Mouse (Mus musculus) layer of hippocampus, adult 8-10 months (tissue): ENCODE results near the gene Tgfbr2. TPM values are rescaled to one million over a fixed set of nuclear protein-coding genes. Genes with fewer than 3 reads are reported as not detected.

Source experiments
- DNase-seq, 2 experiments: peaks; one replicate each; pipeline ENCODE4 v3.0.0; 2022; ENCODE audit warnings: low spot score in 2 of 2
- total RNA-seq, 4 experiments: library from RNA; stranded (reverse); gene quantifications; 2 replicates each; pipeline ENCODE4 v1.2.4; 2022

Gene Tgfbr2
- total RNA-seq, 4 experiments from 2014 or later = 12.2 to 46.7 (median 26.0) TPM

DNA sequence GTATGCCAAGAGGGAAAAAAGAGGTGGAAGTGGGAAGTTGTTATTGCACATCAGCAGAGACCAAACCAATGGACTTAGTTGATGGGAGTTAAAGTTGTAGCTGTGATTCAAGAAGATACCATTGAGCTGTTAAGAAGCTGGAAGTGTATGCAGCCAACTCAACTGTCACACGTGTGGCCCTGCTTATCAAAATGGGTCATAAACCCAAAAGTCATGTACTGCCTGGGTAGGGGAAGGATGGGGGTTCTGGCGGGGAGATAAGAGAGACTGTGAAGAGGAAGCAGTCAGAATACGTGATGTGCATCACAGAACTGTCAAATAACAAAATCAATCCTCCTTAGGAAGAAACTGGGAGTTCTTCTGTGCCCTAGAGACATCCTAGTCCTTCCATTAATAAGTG lies 15.1 kb downstream of the Tgfbr2 start:
- no peak for DNase-seq

GRCm38 (mm10) chr9:116156501-116156900 lies 18.7 kb downstream of the Tgfbr2 start:
- no peak for DNase-seq

- no peak for DNase-seq
Measured at GRCm38 (mm10) chr9:116152878-116153277, 22.3 kb downstream of the Tgfbr2 start.

DNA sequence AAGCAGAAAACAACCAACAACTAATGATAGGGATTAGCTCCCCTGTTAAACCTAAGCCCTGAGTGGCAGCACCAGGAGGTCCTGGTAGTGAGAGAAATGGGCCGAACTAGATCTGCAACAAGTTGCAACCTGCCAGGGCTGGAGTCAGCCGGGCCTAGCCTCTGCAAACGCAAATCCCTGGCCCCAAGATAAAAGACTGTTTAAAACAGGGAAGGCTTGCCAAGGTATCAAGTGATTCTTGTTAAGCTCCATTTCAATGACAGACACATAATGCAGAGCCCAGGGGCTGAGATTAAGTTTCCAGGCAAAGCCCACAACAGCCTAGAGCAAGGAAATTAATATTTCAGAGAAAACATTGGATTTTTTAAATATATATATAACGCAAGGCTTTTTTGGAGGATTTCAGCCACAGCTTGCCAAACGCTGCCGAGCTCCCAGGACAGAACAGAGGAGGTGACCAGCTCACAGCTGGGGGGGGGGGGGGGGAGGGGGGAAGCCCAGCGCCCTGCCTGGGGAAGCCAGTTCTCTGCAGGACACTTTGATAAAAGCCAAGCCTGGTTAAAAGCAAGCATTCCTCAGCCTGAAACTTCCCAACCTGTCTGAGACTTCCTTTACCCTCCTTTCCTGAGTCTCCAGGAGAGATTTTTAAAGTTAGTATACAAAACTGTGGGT lies 24.3 kb downstream of the Tgfbr2 start:
- no peak for DNase-seq

- DNase-seq = no peak
Measured at GRCm38 (mm10) chr9:116148809-116149208, 26.4 kb downstream of the Tgfbr2 start.

DNA sequence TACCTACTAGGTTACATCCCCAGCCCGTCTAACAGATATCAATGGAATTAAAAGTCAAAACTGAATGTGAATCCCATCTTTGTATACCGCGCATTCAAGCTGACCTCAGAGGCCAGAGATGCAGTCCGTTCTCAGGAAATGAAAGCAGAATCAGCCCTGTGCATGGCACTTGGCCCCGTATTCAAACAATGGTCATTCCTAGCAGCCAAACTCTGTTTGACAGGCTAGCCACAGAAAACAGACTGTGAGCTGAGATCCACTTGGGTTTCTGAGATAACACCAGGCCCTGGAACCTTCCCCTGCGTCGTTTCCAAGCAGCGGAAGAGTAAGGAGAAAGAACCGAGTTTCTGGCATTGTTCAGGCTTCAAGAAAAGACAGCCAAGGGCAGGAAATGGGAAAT lies 28.9 kb downstream of the Tgfbr2 start:
- DNase-seq = no peak

DNA sequence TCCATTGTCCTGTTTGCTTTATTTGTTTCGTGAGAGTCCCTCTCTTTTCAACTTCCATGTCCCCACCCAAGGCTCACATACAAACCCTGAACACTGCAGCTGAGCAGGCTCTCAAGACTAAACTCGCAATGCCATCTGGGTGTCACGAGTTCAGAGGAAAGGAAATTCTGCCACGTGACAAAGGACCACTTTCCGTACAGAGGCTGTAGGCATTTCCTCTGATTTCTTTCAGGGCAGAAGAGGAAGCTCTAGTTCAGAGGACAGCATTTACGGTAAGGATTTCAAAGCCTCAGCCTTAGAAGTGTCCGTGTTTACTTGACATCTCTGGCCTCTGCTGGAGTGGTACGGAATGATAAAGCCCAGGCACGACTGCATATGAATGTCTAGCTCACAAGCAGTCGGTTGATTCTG lies 29.9 kb downstream of the Tgfbr2 start:
- no peak for DNase-seq

DNA sequence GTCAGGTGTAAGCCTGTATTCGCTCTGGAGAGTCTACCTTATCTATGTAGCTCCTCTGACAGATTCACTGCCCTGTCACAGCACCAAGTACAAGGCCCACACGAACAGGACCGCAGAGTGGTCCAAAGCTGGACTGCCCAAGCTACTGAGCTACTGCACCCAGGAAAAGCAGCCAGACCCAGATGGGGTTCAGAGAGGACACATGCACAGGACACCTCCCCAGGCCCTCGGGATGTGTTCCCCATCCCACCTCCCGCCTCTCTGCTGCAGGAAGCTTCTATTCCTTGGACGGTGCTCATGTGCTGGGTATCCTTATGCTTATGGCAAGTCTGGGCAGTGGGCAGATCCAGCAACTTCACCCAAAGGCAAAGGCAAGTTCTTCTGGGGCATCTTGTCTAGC lies 34.7 kb downstream of the Tgfbr2 start:
- no peak for DNase-seq

- no peak for DNase-seq
Measured at GRCm38 (mm10) chr9:116139549-116139948, 35.6 kb downstream of the Tgfbr2 start.

DNA sequence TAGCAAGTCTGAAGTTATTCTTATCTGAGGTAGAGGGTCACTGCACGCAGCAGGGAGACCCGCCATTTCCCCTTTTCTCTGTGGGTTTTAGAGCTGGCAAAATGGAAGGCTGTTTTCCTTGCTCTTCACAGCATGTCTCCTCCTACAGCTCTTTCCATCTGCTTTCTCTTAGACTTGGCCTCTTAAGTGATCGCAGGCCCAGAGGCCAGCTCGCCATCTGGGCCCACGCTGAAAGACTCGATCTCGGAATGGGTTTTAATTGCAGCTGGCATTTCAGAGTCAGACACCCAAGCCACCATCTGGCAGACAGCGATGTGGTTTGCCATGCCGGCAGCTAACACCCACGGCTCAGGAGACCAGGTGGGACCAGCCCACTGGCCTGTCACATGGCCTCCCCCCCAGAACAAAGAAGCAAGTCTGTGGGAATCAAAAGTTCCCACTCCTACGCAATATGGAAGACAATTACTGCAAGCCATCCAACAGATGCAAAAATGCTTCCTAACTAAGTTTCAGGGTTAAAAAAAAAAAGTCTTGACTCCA lies 36.5 kb downstream of the Tgfbr2 start:
- DNase-seq = peak; percentile 44 to 59

- no peak for DNase-seq
Measured at GRCm38 (mm10) chr9:116137645-116138044, 37.5 kb downstream of the Tgfbr2 start.

DNA sequence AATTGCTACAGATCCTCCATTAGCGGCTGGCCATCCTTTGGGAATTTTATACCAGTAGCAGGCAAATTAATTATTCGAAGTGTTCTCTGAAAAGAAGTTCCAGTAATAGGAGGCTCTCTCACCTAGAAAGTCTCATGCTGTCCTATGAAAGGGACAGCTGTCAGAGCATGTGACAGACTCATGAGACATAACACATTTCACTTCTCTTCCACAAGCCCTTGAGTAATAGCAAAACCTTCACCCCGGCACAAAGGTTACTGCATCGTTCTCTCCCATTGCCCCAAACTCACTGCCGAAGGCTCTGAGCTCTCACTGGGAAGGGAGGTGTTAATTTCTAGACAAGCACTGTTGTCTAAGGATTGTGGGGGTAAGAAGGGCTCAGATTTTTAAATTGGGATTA lies 38.3 kb downstream of the Tgfbr2 start:
- DNase-seq = no peak

DNA sequence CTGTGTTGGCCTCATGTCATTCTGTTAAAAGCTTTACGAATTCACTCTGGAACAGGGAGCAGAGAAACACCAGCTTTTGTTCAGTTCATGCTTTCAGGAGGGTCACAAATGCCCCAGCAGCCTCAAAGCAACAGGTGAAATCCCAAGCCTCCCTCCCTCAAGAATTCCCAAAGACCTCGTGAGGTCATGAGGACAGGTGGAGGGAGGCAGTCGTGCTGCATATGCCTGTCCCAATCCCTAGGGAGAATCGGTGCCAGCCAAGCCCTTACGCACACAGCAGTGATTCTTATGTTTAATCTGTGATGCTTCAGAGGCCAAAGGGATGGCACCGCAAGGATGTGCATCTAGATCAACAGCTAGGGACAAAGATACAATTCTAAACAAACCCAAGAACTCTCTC lies 39.0 kb downstream of the Tgfbr2 start:
- no peak for DNase-seq

- no peak for DNase-seq
Measured at GRCm38 (mm10) chr9:116134488-116134887, 40.7 kb downstream of the Tgfbr2 start.

DNA sequence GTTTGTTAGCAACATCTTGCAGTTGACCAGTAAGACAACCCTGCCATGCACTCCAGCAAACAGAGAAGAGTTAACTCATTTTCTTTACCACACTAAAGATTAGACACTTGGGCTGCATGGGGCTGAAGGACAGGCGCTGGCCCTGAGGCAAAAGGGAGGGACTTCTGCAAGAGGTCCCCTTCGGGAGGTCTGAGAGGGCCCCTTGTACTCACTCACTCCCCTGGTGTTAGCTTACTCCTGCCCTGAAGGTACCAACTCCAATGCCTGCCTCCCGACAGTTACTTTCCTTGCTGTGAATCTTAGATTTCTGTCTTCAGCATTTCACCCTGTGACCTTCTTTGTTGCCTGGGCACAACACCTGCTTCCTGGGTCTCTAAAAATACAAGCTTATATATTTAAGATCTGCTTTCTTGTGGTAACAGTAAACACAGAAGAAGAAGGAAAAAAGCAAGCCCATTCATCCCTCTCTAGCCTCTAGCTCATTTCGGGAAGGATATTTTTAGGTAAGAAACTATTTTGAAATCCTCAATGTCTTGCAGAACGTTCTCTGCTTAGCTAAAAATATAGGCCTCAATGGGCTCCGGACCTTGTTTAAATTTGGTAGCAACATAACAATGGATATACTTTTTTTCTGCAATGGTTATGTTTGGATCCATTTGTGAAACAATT lies 41.7 kb downstream of the Tgfbr2 start:
- no peak for DNase-seq

DNA sequence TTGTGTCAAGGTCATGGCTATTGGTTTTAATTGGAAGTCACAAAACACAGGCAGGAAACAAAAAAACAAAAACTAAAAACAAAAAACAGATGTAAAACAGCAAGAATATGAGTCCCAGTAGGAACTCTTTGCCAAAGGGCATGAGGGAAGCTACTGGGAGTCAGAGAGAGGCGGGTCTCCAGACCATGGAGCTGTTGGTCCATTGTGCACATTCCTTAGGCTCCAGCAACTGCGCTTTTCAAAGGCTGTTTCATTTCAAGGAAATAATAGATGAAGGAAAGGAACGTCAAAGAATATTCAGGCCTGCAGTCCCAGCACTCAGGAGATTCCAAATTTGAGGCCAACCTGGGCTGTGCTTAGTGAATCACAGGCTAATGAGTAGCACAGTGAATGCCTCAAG lies 46.3 kb downstream of the Tgfbr2 start:
- no peak for DNase-seq

DNA sequence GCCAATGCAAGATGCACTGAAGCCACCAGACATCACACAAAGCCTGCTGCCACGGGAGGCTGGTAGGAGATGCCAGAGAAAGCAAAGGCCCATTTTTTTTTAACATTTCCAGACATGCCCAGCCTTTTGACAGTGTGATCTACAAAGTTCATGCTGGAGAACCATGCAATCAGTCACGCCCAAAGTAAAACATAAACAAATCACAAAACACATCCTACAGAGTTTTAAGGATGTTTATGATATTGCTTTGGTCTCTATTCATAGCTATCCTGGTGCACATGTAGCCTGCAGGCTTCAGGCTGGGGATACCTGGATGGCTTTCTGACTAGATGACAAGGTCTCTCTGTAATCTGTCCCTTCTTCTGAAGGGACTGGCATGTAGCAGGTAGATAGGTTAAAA lies 46.8 kb downstream of the Tgfbr2 start:
- no peak for DNase-seq

DNA sequence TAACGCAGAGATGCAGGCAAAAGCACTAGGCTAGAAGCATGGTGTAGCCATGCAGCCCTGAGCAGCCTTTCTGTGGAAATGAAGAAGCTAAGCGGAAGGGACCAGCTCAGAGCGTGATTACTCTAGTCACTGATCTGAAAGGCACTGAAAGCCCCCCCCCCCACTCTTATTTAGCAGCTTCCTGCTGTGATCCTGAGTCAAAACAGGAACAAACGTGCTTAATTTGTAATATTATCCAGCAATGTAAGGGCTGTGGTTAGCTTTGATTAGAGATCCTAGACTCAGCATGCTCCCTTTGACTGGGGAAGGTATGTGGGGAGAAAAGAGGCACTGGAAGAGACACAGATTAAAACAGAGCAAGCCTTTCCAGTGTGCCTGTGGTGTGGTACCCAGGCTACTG lies 48.7 kb downstream of the Tgfbr2 start:
- no peak for DNase-seq

DNA sequence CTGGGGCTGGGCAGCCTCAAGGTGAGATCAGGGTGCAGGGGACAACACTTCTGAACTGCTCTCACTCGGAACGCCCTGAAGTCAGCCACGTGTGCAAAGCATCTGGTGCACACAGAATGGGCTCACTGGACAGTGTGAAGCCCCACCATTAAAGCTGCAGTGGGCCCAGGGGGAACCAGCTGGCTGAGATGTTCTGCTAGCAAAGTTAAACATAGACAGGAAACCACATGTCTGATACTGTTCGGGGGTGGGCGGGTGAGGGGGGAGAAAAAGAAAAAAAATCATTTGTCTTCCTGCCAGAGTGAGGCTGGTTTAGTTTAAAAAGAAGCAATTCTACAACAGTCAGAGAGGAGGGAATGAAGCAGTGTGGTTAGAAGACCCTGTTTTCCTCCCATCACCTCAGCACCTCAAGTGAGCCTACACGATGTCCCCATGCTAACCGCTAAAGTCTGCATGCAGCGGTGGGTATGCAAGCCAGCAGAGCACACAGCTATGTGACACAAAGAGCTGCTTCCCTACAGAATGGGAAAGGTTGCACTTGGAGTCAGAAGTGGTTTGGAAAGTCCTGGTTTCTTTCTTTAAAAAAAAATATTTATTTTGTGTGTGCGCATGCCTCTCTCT lies 52.1 kb downstream of the Tgfbr2 start:
- DNase-seq = no peak

GRCm38 (mm10) chr9:116122544-116122943 lies 52.6 kb downstream of the Tgfbr2 start:
- no peak for DNase-seq

DNA sequence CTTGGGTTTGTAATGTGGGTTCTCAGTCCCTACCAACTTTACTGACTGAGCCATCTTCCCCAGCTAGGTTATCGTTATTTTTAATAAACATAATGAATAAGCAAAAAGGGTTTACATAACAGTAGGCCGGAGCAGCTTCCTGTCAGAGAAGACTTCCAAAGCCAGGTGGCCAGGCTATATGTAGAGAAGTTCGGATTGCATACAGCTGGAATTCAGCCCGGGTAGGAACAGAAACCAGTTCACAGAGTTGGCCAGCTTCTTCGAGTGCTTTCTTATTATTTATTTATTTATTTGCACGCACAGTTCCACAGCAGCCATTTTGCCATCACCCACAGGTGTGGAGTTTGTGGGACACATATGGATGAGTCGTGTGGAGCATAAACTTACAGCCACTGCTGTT lies 53.7 kb downstream of the Tgfbr2 start:
- no peak for DNase-seq

DNA sequence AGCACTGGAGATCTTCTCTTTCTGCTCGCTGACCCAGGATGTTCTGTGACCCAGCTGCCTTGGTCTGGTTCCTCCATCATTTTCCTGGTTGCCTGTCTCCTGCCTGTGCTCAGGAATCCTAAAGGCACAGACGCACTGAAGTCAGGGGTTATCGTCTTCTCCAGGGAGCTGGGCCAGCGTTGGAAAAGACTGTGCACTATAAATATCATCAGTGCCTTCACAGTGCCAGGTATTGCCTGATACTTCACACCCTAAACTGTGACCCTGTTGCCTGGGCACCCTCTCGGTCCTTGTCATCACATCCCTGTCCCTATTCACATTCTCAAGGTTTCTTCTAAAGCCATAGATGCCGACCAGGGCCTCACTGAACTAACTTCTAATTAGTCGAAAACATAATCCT lies 55.2 kb downstream of the Tgfbr2 start:
- DNase-seq = no peak
